Mouse (Mus musculus): Measurements from ENCODE around the gene Ctdnep1. TPM values are rescaled to one million over a fixed set of nuclear protein-coding genes. Genes with fewer than 3 reads are reported as not detected.

Ctdnep1 gene
- total and polyA plus RNA-seq, 3 experiments, result 42.9 to 143 (median 66.7) TPM

GRCm38 (mm10) chr11:69998567-69999491, 17.9 kb downstream of the Ctdnep1 start:
- H3K79me2 ChIP-seq (replicated peaks; ENCODE audit: control insufficient read depth, extremely low read depth, insufficient read depth, poor library complexity, severe bottlenecking), result peaks cover 56% of the 10 kb centered on the region
- peak; percentile 53 for DNase-seq (ENCODE audit: extremely low read depth)
- dilution Hi-C loops (cut with MboI; ENCODE audit: extremely low pct_ligation_motif_present, extremely low pct_unique_long_range_greater_than_20kb, low sequenced_read_pairs), result no loop called here
- no peak overlapping the region for H3K4me3 ChIP-seq (replicated peaks in 1 of 3; ENCODE audit: low read depth in 2 of 3, low read length in 2 of 3, poor library complexity in 1 of 3)
- H3K27me3 ChIP-seq (replicated peaks), result no peaks in the 10 kb centered on the region
- no peak overlapping the region for H3K9ac ChIP-seq (ENCODE audit: insufficient read depth, low read depth)
- in situ Hi-C loops (cut with MboI; ENCODE audit: low pct_ligation_motif_present, low pct_unique_long_range_greater_than_20kb, low sequenced_read_pairs), result no loop called here
- H3K4me2 ChIP-seq (ENCODE audit: insufficient read depth, low read depth, poor library complexity, severe bottlenecking), result no peak overlapping the region
- H3K9me3 ChIP-seq (replicated peaks; ENCODE audit: low read length), result no peaks in the 10 kb centered on the region
- H3K4me1 ChIP-seq (ENCODE audit: control insufficient read depth in 1 of 2, insufficient read depth in 2 of 2), result peaks cover 13 to 70% of the 10 kb centered on the region in 2 experiments; a peak in 3 of 4 replicates
- TF ChIP-seq GABPA (IDR thresholded peaks at IDR 0.05; ENCODE audit: insufficient replicate concordance, low read depth, low read length) (no peak), CTCF (conservative IDR thresholded peaks at IDR 0.05 in 1 of 2, IDR thresholded peaks at IDR 0.05 in 1 of 2; ENCODE audit: low read depth in 2 of 2, low read length in 2 of 2) (peak in 1 of 2 experiments; percentile 52; a peak in 2 of 4 replicates)
- H3K36me3 ChIP-seq (replicated peaks in 1 of 2; ENCODE audit: control insufficient read depth in 1 of 2, insufficient read depth in 1 of 2, low read length in 1 of 2), result peaks cover 36 to 59% of the 10 kb centered on the region in 2 experiments
- peak overlapping the region; percentile 17 for H3K27ac ChIP-seq (ENCODE audit: insufficient read depth, low read depth)

- TF ChIP-seq ZNF384 (IDR thresholded peaks at IDR 0.05; ENCODE audit: low read depth, low read length) (no peak), ELF1 (IDR thresholded peaks at IDR 0.05; ENCODE audit: low read depth, low read length) (no peak), BHLHE40 (IDR thresholded peaks at IDR 0.05; ENCODE audit: low read depth, low read length) (no peak), SIN3A (IDR thresholded peaks at IDR 0.05; ENCODE audit: low read length) (no peak), EP300 (IDR thresholded peaks at IDR 0.05; ENCODE audit: low read length) (no peak)
- Histone ChIP-seq H3K79me2 (replicated peaks; ENCODE audit: control insufficient read depth, extremely low read depth, insufficient read depth, poor library complexity, severe bottlenecking) (peaks cover 52% of the 10 kb centered on the region), H3K27me3 (replicated peaks) (no peaks in the 10 kb centered on the region), H3K9ac (ENCODE audit: insufficient read depth, low read depth) (no peak overlapping the region), H3K27ac (ENCODE audit: insufficient read depth, low read depth) (peak overlapping the region; percentile 18), H3K4me3 (replicated peaks in 1 of 3; ENCODE audit: low read depth in 2 of 3, low read length in 2 of 3, poor library complexity in 1 of 3) (no peak overlapping the region), H3K9me3 (replicated peaks; ENCODE audit: low read length) (no peaks in the 10 kb centered on the region), H3K36me3 (replicated peaks in 1 of 2; ENCODE audit: control insufficient read depth in 1 of 2, insufficient read depth in 1 of 2, low read length in 1 of 2) (peaks cover 30 to 59% of the 10 kb centered on the region in 2 experiments), H3K4me1 (ENCODE audit: control insufficient read depth in 1 of 2, insufficient read depth in 2 of 2) (peaks cover 9 to 62% of the 10 kb centered on the region in 2 experiments; a peak in 3 of 4 replicates), H3K4me2 (ENCODE audit: insufficient read depth, low read depth, poor library complexity, severe bottlenecking) (0 out of 2 replicates have a peak overlapping the region, but pooled peaks have one; percentile 4)
- dilution Hi-C loops (cut with MboI; ENCODE audit: extremely low pct_ligation_motif_present, extremely low pct_unique_long_range_greater_than_20kb, low sequenced_read_pairs) (no loop called here), in situ Hi-C loops (cut with MboI; ENCODE audit: low pct_ligation_motif_present, low pct_unique_long_range_greater_than_20kb, low sequenced_read_pairs) (loop anchor here (25.0 kb wide), 1 partner anchor 912 kb away; the partner anchor contains the start of genes Per1 and Vamp2)
- DNase-seq (ENCODE audit: extremely low read depth), result peak; percentile 63
Measured at GRCm38 (mm10) chr11:69999666-70000065, 18.7 kb downstream of the Ctdnep1 start.

- dilution Hi-C loops (cut with MboI; ENCODE audit: extremely low pct_ligation_motif_present, extremely low pct_unique_long_range_greater_than_20kb, low sequenced_read_pairs), result no loop called here
- peak; percentile 98 for DNase-seq (ENCODE audit: extremely low read depth)
- H3K4me1 ChIP-seq (ENCODE audit: control insufficient read depth in 1 of 2, insufficient read depth in 2 of 2), result peaks cover 12 to 62% of the 10 kb centered on the region in 2 experiments
- TF ChIP-seq JUND (conservative IDR thresholded peaks at IDR 0.05; ENCODE audit: low read depth, low read length), result no peak
- TF ChIP-seq USF2 (conservative IDR thresholded peaks at IDR 0.05; ENCODE audit: low read depth, low read length), result peak; percentile 100
- TF ChIP-seq MEF2A (IDR thresholded peaks at IDR 0.05; ENCODE audit: borderline replicate concordance, low read depth, low read length), result peak; percentile 61
- TF ChIP-seq MAX (IDR thresholded peaks at IDR 0.05; ENCODE audit: low read length), result peak; percentile 100
- peak; percentile 97 for TF ChIP-seq POLR2AphosphoS2 (IDR thresholded peaks at IDR 0.05; ENCODE audit: low read depth, low read length)
- no peak for TF ChIP-seq ZC3H11A (IDR thresholded peaks at IDR 0.05; ENCODE audit: low read depth, low read length)
- TF ChIP-seq NRF1 (IDR thresholded peaks at IDR 0.05; ENCODE audit: low read depth, low read length), result peak; percentile 84
- TF ChIP-seq USF1 (IDR thresholded peaks at IDR 0.05; ENCODE audit: low read depth, low read length), result peak; percentile 99
- no peak for TF ChIP-seq PAX5 (IDR thresholded peaks at IDR 0.05; ENCODE audit: low read length)
- TF ChIP-seq CHD1 (IDR thresholded peaks at IDR 0.05; ENCODE audit: low read depth, low read length), result no peak
- peak; percentile 44; the same call in 1 of the 2 replicates for TF ChIP-seq CHD2 (IDR thresholded peaks at IDR 0.05; ENCODE audit: low read length)
- TF ChIP-seq TCF12 (IDR thresholded peaks at IDR 0.05; ENCODE audit: low read depth, low read length), result peak; percentile 81; the same call in 1 of the 2 replicates
- TF ChIP-seq ELF1 (IDR thresholded peaks at IDR 0.05; ENCODE audit: low read depth, low read length), result peak; percentile 72
- TF ChIP-seq MAZ (IDR thresholded peaks at IDR 0.05; ENCODE audit: low read depth, low read length), result peak; percentile 90
- peak; percentile 86; the same call in 1 of the 2 replicates for TF ChIP-seq RCOR1 (conservative IDR thresholded peaks at IDR 0.05; ENCODE audit: low read depth, low read length)
- peak; percentile 89 for TF ChIP-seq MXI1 (IDR thresholded peaks at IDR 0.05; ENCODE audit: low read depth, low read length)
Measured at GRCm38 (mm10) chr11:70000396-70000898, 19.5 kb downstream of the Ctdnep1 start, which contains the start of gene Dvl2. Gene Dvl2 (plus strand): TSS chr11:70000595.

More at GRCm38 (mm10) chr11:70000396-70000898, 19.5 kb downstream of the Ctdnep1 start, which contains the start of gene Dvl2:
- in situ Hi-C loops (cut with MboI; ENCODE audit: low pct_ligation_motif_present, low pct_unique_long_range_greater_than_20kb, low sequenced_read_pairs), result loop anchor here (25.0 kb wide), 1 partner anchor 913 kb away; the partner anchor contains the start of genes Per1 and Vamp2
- Histone ChIP-seq H3K9ac (ENCODE audit: insufficient read depth, low read depth) (peak within 1 kb of the TSS; percentile 57), H3K27ac (ENCODE audit: insufficient read depth, low read depth) (peak within 1 kb of the TSS; percentile 84), H3K4me3 (replicated peaks in 1 of 3; ENCODE audit: low read depth in 2 of 3, low read length in 2 of 3, poor library complexity in 1 of 3) (peak within 1 kb of the TSS; percentile 62 to 96 (median 86)), H3K36me3 (replicated peaks in 1 of 2; ENCODE audit: control insufficient read depth in 1 of 2, insufficient read depth in 1 of 2, low read length in 1 of 2) (peaks cover 33 to 64% of the 10 kb centered on the region in 2 experiments), H3K4me2 (ENCODE audit: insufficient read depth, low read depth, poor library complexity, severe bottlenecking) (peak within 1 kb of the TSS; percentile 72), H3K27me3 (replicated peaks) (no peaks in the 10 kb centered on the region), H3K79me2 (replicated peaks; ENCODE audit: control insufficient read depth, extremely low read depth, insufficient read depth, poor library complexity, severe bottlenecking) (peaks cover 52% of the 10 kb centered on the region), H3K9me3 (replicated peaks; ENCODE audit: low read length) (no peaks in the 10 kb centered on the region)

Data from CH12.LX (cell line).